Comparison of ENCODE assay signal across 11 mouse cellular contexts in the genomic region with DNA sequence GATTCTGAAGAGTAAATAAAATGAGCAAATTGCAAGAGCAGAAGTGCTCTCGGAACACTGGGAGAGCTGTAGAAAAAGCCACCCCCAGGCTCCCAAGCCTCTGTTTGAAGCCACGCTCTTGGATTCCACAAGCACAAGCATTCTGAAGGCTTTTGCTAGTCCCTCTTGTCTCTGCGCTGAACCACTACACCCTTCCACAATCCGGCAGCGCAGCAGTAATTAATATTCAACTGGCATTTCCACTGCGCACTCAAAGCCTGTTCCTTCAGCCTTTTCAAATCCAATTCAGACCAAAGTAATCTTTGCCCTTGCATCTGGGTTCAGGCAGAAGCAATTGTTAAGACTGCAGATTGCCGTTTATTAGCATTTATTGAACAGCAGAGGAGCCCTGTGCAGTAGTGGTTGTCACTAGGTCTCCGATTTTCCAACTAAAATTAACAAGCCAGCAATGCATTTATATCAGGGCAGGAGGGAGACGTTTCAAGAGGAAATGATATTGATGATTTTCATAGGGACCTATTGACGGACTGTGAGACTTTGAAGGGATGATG.
A peak's percentile ranks its signal among the peaks of the same experiment; 100 is the strongest.
DNase-seq lines count a peak whose midpoint lies in the region; ATAC-seq lines count a peak whose summit lies in the region.
"Had no signal": no experiment of that assay in that cellular context is flagged by ENCODE, and none has a peak within 500 bp of the region (broad histone marks: within the 10 kb centered on the region; RNA-seq: fewer than 3 reads in every experiment).

No protein-coding gene starts in this region.

- peak overlapping the region; percentile 47; the same call in 1 of the 2 replicates for H3K27ac ChIP-seq in hindbrain, embryonic 15.5 days (replicated peaks)
- peak overlapping the region; percentile 79 for H3K27ac ChIP-seq in midbrain, embryonic 14.5 days (replicated peaks; ENCODE audit: low read depth, low read length)
- H3K27ac ChIP-seq: limb, embryonic 12.5 days had no signal

- H3K4me2 ChIP-seq in hindbrain, embryonic 15.5 days, result peak overlapping the region; percentile 43
- H3K4me2 ChIP-seq in midbrain, embryonic 14.5 days (ENCODE audit: low read length), result peak overlapping the region; percentile 37
- H3K4me2 ChIP-seq: limb, embryonic 12.5 days; lung, embryonic 14.5 days had no signal

- H3K36me3 ChIP-seq in hindbrain, embryonic 15.5 days, result no peaks in the 10 kb centered on the region
- H3K36me3 ChIP-seq in midbrain, embryonic 14.5 days (ENCODE audit: control insufficient read depth, insufficient read depth, low read length), result no peaks in the 10 kb centered on the region
- H3K36me3 ChIP-seq: limb, embryonic 12.5 days had no signal

- no peaks in the 10 kb centered on the region for H3K9me3 ChIP-seq in hindbrain, embryonic 15.5 days
- no peaks in the 10 kb centered on the region for H3K9me3 ChIP-seq in midbrain, embryonic 14.5 days (ENCODE audit: control insufficient read depth, low read length)
- H3K9me3 ChIP-seq: limb, embryonic 12.5 days had no signal

- H3K4me1 ChIP-seq in hindbrain, embryonic 15.5 days (replicated peaks), result peaks cover 14% of the 10 kb centered on the region
- H3K4me1 ChIP-seq in midbrain, embryonic 14.5 days (ENCODE audit: control insufficient read depth, insufficient read depth, low read length), result peaks cover 18% of the 10 kb centered on the region

- 36% methylated on average over 10 of the region's 10 CpGs for WGBS in hindbrain, embryonic 15.5 days
- WGBS in midbrain, embryonic 14.5 days, result 13% methylated on average over 10 of the region's 10 CpGs

- peak; percentile 15 for DNase-seq in embryo, embryonic 10.5 days (ENCODE audit: low spot score)
- DNase-seq in embryo, embryonic 9.5 days (ENCODE audit: extremely low spot score), result no peak
- peak; percentile 34 for DNase-seq in brain, embryonic 18.5 days (ENCODE audit: low read depth, low spot score)
- DNase-seq in midbrain, embryonic 14.5 days, result peak; percentile 83
- no peak for DNase-seq in gastrocnemius, adult 18-20 months (ENCODE audit: low spot score)
- DNase-seq in gastrocnemius, postnatal 10 days, result no peak
- no peak for DNase-seq in cerebellum, adult 11-12 months
- DNase-seq: lung, embryonic 14.5 days had no signal

- no peaks in the 10 kb centered on the region for H3K27me3 ChIP-seq in hindbrain, embryonic 15.5 days
- H3K27me3 ChIP-seq in midbrain, embryonic 14.5 days (ENCODE audit: control insufficient read depth, insufficient read depth, low read length), result no peaks in the 10 kb centered on the region
- H3K27me3 ChIP-seq: limb, embryonic 12.5 days had no signal

- H3K9ac ChIP-seq in hindbrain, embryonic 15.5 days, result no peak overlapping the region
- no peak overlapping the region for H3K9ac ChIP-seq in midbrain, embryonic 14.5 days (replicated peaks; ENCODE audit: low read length)
- H3K9ac ChIP-seq: limb, embryonic 12.5 days; lung, embryonic 14.5 days had no signal

- no peak overlapping the region for H3K4me3 ChIP-seq in hindbrain, embryonic 15.5 days
- H3K4me3 ChIP-seq in midbrain, embryonic 14.5 days (replicated peaks; ENCODE audit: low read depth, low read length), result no peak overlapping the region; the same call in 1 of the 2 replicates
- H3K4me3 ChIP-seq: limb, embryonic 12.5 days; myocyte had no signal

- ATAC-seq in hindbrain, embryonic 15.5 days (ENCODE audit: low FRiP score, low read depth), result peak; percentile 79
- peak; percentile 78 for ATAC-seq in midbrain, embryonic 14.5 days (ENCODE audit: low FRiP score, low TSS enrichment)

Comparison
In these comparisons a context has a peak if more than half of its experiments do, and no peak if none do; other contexts are left out.
1. DNase-seq: peak in embryo, embryonic 10.5 days (single experiment), brain, embryonic 18.5 days (single experiment) and midbrain, embryonic 14.5 days (single experiment); none in embryo, embryonic 9.5 days (single experiment), gastrocnemius, adult 18-20 months (single experiment), gastrocnemius, postnatal 10 days (single experiment) and cerebellum, adult 11-12 months (single experiment).